Mouse (Mus musculus) embryonic facial prominence, embryonic 12.5 days (tissue): ENCODE results near the gene Cilp. TPM values are rescaled to one million over a fixed set of nuclear protein-coding genes. Genes with fewer than 3 reads are reported as not detected.
"Not testable (repeated sequence)": the region's sequence is repeated elsewhere in the genome, so short reads cannot be mapped to it uniquely, and the experiment has no call there.

Source experiments
- ATAC-seq: fragments of 200-750 bp; cut with Nextera tagmentation; 2 replicates; pipeline ENCODE4 v1.8.0; 2017; ENCODE audit not compliant: insufficient number of reproducible peaks, insufficient read depth, low FRiP score, low TSS enrichment
- H3K27ac ChIP-seq: fragments of 300-500 bp; sonication (generic); 2 replicates; pipeline ENCODE4 v1.5.1; 2016; ENCODE audit warnings: mild to moderate bottlenecking
- H3K27me3 ChIP-seq: fragments of 300-500 bp; sonication (generic); 2 replicates; pipeline ENCODE4 v1.6.1; 2016; ENCODE audit warnings: mild to moderate bottlenecking, moderate library complexity
- H3K36me3 ChIP-seq: fragments of 300-500 bp; sonication (generic); 2 replicates; pipeline ENCODE4 v1.6.1; 2016; ENCODE audit warnings: mild to moderate bottlenecking
- H3K4me1 ChIP-seq: fragments of 300-500 bp; sonication (generic); 2 replicates; pipeline ENCODE4 v1.6.1; 2016
- H3K4me2 ChIP-seq: fragments of 300-500 bp; sonication (generic); replicated peaks from 2 replicates; pipeline ENCODE4 v1.6.1; 2016; ENCODE audit warnings: mild to moderate bottlenecking, moderate library complexity
- H3K4me3 ChIP-seq: fragments of 300-500 bp; sonication (generic); 2 replicates; pipeline ENCODE4 v1.5.1; 2016; ENCODE audit warnings: mild to moderate bottlenecking
- H3K9ac ChIP-seq: fragments of 300-500 bp; sonication (generic); 2 replicates; pipeline ENCODE4 v1.6.1; 2016; ENCODE audit warnings: mild to moderate bottlenecking, moderate library complexity
- H3K9me3 ChIP-seq: fragments of 300-500 bp; sonication (generic); 2 replicates; pipeline ENCODE4 v1.6.1; 2016; ENCODE audit warnings: mild to moderate bottlenecking, moderate library complexity
- WGBS: fragments of 180-500 bp; shearing (Covaris S2); methylation state at CpG from one replicate; pipeline ENCODE4 v1.1.7; 2016; 5-methylcytosine and 5-hydroxymethylcytosine counted together
- polyA plus RNA-seq: library from polyadenylated mRNA; unstranded; fragments of >200 nt; fragmentation: Nextera tagmentation; extraction: Ambion mirVana; gene quantifications from 2 replicates; pipeline ENCODE4 v1.2.1, GENCODE M21; 2016

The Cilp gene
- polyA plus RNA-seq, 1 experiment from 2014 or later: 0.99 TPM

GRCm38 (mm10) chr9:65275810-65276530 lies 11.0 kb downstream of the Cilp start:
- ATAC-seq: no peak
- no peak overlapping the region for H3K9ac ChIP-seq
- no peak overlapping the region for H3K27ac ChIP-seq
- WGBS: 76% methylated on average over 4 of the region's 4 CpGs
- no peaks in the 10 kb centered on the region for H3K4me1 ChIP-seq
- no peaks in the 10 kb centered on the region for H3K27me3 ChIP-seq
- no peak overlapping the region for H3K4me3 ChIP-seq
- no peak overlapping the region for H3K4me2 ChIP-seq
- no peaks in the 10 kb centered on the region for H3K36me3 ChIP-seq
- H3K9me3 ChIP-seq: no peaks in the 10 kb centered on the region

- Histone ChIP-seq H3K27ac (no peak overlapping the region), H3K4me2 (no peak overlapping the region), H3K4me1 (no peaks in the 10 kb centered on the region), H3K9ac (no peak overlapping the region), H3K36me3 (no peaks in the 10 kb centered on the region), H3K27me3 (no peaks in the 10 kb centered on the region), H3K9me3 (no peaks in the 10 kb centered on the region), H3K4me3 (no peak overlapping the region)
- 70% methylated on average over 5 of the region's 5 CpGs for WGBS
- no peak for ATAC-seq
Measured at GRCm38 (mm10) chr9:65281536-65282151, 16.7 kb downstream of the Cilp start.

GRCm38 (mm10) chr9:65283301-65283700 lies 18.3 kb downstream of the Cilp start:
- 1% methylated on average over 3 of the region's 3 CpGs for whole genome bisulfite sequencing
- Histone ChIP-seq H3K4me1 (no peaks in the 10 kb centered on the region), H3K36me3 (no peaks in the 10 kb centered on the region), H3K4me3 (no peak overlapping the region), H3K9me3 (no peaks in the 10 kb centered on the region), H3K4me2 (no peak overlapping the region), H3K27me3 (no peaks in the 10 kb centered on the region), H3K9ac (no peak overlapping the region), H3K27ac (no peak overlapping the region)
- no peak for ATAC-seq

- 69% methylated on average over 5 of the region's 5 CpGs for WGBS
- not testable (repeated sequence) for H3K4me3 ChIP-seq, H3K9ac ChIP-seq, H3K27me3 ChIP-seq, ATAC-seq, H3K4me1 ChIP-seq, H3K4me2 ChIP-seq, H3K27ac ChIP-seq, H3K9me3 ChIP-seq, H3K36me3 ChIP-seq
Measured at GRCm38 (mm10) chr9:65288252-65288651, 23.3 kb downstream of the Cilp start.

GRCm38 (mm10) chr9:65289988-65290387 lies 25.0 kb downstream of the Cilp start:
- Histone ChIP-seq H3K4me1 (0 out of 2 replicates have a peak, but pooled peaks cover 6% of the 10 kb centered on the region), H3K27ac (no peak overlapping the region), H3K36me3 (no peaks in the 10 kb centered on the region), H3K27me3 (no peaks in the 10 kb centered on the region), H3K4me2 (no peak overlapping the region), H3K9me3 (no peaks in the 10 kb centered on the region), H3K9ac (no peak overlapping the region), H3K4me3 (no peak overlapping the region)
- WGBS: 92% methylated on average over 4 of the region's 4 CpGs
- ATAC-seq: no peak

- Histone ChIP-seq H3K4me2 (no peak overlapping the region), H3K36me3 (peaks cover 5% of the 10 kb centered on the region; the same call in 1 of the 2 replicates)
Measured at GRCm38 (mm10) chr9:65292421-65292820, 27.4 kb downstream of the Cilp start.

GRCm38 (mm10) chr9:65293119-65293518 lies 28.1 kb downstream of the Cilp start:
- no peaks in the 10 kb centered on the region for H3K9me3 ChIP-seq
- peak overlapping the region; percentile 90 for H3K27ac ChIP-seq
- no peak for ATAC-seq
- WGBS: 31% methylated on average over 5 of the region's 5 CpGs
- H3K9ac ChIP-seq: peak overlapping the region; percentile 72
- H3K4me1 ChIP-seq: peaks cover 14% of the 10 kb centered on the region
- peaks cover 8% of the 10 kb centered on the region; the same call in 1 of the 2 replicates for H3K36me3 ChIP-seq
- peak overlapping the region; percentile 96 for H3K4me3 ChIP-seq
- no peaks in the 10 kb centered on the region for H3K27me3 ChIP-seq
- H3K4me2 ChIP-seq: peak overlapping the region; percentile 56

More at GRCm38 (mm10) chr9:65292421-65292820, 27.4 kb downstream of the Cilp start:
- peaks cover 14% of the 10 kb centered on the region for H3K4me1 ChIP-seq
- H3K9ac ChIP-seq: no peak overlapping the region
- H3K9me3 ChIP-seq: no peaks in the 10 kb centered on the region
- ATAC-seq: no peak
- no peaks in the 10 kb centered on the region for H3K27me3 ChIP-seq
- no peak overlapping the region for H3K27ac ChIP-seq
- no peak overlapping the region for H3K4me3 ChIP-seq
- 93% methylated on average over 3 of the region's 3 CpGs for WGBS

- Histone ChIP-seq H3K4me1 (peaks cover 14% of the 10 kb centered on the region), H3K27me3 (no peaks in the 10 kb centered on the region), H3K36me3 (peaks cover 8% of the 10 kb centered on the region; the same call in 1 of the 2 replicates), H3K4me2 (peak overlapping the region; percentile 56), H3K9ac (peak overlapping the region; percentile 72), H3K27ac (peak overlapping the region; percentile 90), H3K4me3 (peak overlapping the region; percentile 96), H3K9me3 (no peaks in the 10 kb centered on the region)
- 1% methylated on average over 9 of the region's 9 CpGs for WGBS
- no peak for ATAC-seq
Measured at GRCm38 (mm10) chr9:65293580-65293972, 28.6 kb downstream of the Cilp start.

GRCm38 (mm10) chr9:65293973-65294715 lies 29.2 kb downstream of the Cilp start, which contains the start of gene Clpx:
Clpx (plus strand) TSS chr9:65294260.
- peak within 1 kb of the TSS; percentile 91 for H3K9ac ChIP-seq
- H3K27ac ChIP-seq: peak within 1 kb of the TSS; percentile 90
- no peaks in the 10 kb centered on the region for H3K9me3 ChIP-seq
- under 1% methylated on average over 71 of the region's 71 CpGs for WGBS
- H3K36me3 ChIP-seq: peaks cover 8% of the 10 kb centered on the region; the same call in 1 of the 2 replicates
- no peaks in the 10 kb centered on the region for H3K27me3 ChIP-seq
- peak within 1 kb of the TSS; percentile 80 for H3K4me2 ChIP-seq
- H3K4me1 ChIP-seq: peaks cover 14% of the 10 kb centered on the region
- peak within 1 kb of the TSS; percentile 96 for H3K4me3 ChIP-seq
- peak; percentile 93 for ATAC-seq

- no peaks in the 10 kb centered on the region for H3K9me3 ChIP-seq
- WGBS: 3% methylated on average over 28 of the region's 28 CpGs
- peak overlapping the region; percentile 96 for H3K4me3 ChIP-seq
- peaks cover 11% of the 10 kb centered on the region; the same call in 1 of the 2 replicates for H3K36me3 ChIP-seq
- no peak for ATAC-seq
- peaks cover 14% of the 10 kb centered on the region for H3K4me1 ChIP-seq
- peak overlapping the region; percentile 88; the same call in 1 of the 2 replicates for H3K27ac ChIP-seq
- peak overlapping the region; percentile 80 for H3K4me2 ChIP-seq
- H3K9ac ChIP-seq: peak overlapping the region; percentile 91
- no peaks in the 10 kb centered on the region for H3K27me3 ChIP-seq
Measured at GRCm38 (mm10) chr9:65294716-65295378, 29.9 kb downstream of the Cilp start.

GRCm38 (mm10) chr9:65297056-65297455 lies 32.1 kb downstream of the Cilp start:
- Histone ChIP-seq H3K27me3 (no peaks in the 10 kb centered on the region), H3K36me3 (peaks cover 27% of the 10 kb centered on the region), H3K4me3 (no peak overlapping the region), H3K27ac (no peak overlapping the region), H3K9me3 (no peaks in the 10 kb centered on the region), H3K4me2 (no peak overlapping the region), H3K9ac (no peak overlapping the region), H3K4me1 (peaks cover 14% of the 10 kb centered on the region)
- WGBS: 95% methylated on average over 2 of the region's 2 CpGs
- no peak for ATAC-seq
